Mouse (Mus musculus): ENCODE data around the gene Slc25a41. TPM values are rescaled to one million over a fixed set of nuclear protein-coding genes. Genes with fewer than 3 reads are reported as not detected.

Gene Slc25a41
- total RNA-seq, 2 experiments from 2014 or later = not detected

DNA sequence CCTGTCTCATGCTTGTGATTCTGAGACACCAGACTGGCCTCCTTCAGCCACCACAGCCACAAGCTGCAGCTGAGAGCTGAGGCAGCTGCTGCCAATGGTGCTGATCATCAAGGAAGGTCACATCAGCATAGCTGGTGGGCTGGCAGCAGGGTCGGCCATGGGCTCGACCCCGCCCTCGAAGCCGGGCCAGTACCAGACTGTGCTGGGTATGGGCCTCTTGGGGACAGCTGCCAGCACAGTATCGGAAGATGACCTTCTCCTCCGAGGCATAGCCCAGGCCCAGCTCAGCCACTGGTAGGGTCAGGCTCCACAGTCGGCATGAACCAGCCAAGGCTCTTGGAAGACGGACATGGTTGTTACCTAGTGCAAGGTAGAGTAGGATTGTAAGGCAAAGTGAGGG lies 42.0 kb downstream of the Slc25a41 start:
- Histone ChIP-seq H3K27ac (no peak overlapping the region), H3K4me3 (no peak overlapping the region)
- no peak for TF ChIP-seq CTCF (conservative IDR thresholded peaks at IDR 0.05)
- no peak for DNase-seq (ENCODE audit: low spot score in 2 of 2)

DNA sequence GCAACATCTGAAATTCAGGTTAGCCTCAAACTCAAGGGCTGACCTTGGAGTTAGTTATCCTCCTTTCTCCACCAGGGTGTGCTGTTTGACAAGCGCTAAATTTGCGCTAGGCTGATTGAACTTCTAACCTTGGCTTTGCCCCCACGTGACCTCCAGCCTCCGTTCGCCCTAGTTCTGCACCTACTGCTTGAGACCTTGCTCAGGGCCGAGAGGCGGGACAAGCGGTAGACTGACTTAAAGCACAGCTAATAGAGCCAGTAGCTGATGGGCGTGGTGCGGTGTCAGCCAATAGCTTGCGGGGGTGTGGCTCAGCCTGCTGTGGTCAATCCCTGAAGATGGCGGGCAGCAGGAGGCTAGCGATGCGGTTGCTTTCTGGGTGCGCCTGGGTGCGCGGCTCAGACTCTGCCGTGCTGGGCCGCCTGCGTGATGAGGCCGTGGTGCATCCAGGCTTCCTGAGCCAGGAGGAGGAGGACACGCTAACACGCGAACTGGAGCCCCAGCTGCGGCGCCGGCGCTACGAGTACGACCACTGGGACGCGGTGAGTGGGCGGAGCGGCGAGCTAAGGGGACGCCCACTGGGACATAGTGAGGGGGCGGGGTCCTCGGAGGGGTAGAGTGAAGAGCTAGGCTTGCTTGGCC lies 44.3 kb downstream of the Slc25a41 start, which contains the start of gene Alkbh7:
TSS of gene Alkbh7 (plus strand) at position 311 of the 639 bp plus-strand sequence.
- DNase-seq (ENCODE audit: low spot score in 2 of 2) = peak; percentile 90 to 93
- H3K4me3 ChIP-seq = peak within 1 kb of the TSS; percentile 93
- peak within 1 kb of the TSS; percentile 83 for H3K27ac ChIP-seq
- peak; percentile 82 for TF ChIP-seq CTCF (conservative IDR thresholded peaks at IDR 0.05)

DNA sequence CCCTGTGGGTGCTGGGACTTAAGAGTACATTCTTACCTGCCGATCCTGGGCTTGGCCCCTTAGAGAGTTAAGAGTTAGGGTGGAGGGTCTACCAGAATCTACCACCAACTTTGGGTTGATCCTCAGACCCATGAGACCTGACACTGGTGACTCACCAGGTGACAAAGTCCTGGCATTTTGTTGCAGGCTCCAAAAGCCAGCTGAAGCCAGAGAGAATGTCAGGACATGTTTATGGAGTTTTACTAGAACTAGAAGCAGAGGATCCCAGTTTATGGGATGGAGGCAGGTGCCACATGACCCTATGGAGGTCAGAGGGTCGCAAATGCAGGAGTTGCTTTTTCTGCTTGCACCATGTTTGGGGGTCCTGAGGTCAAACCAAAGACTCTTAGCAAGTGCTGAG lies 44.9 kb downstream of the Slc25a41 start:
- peak overlapping the region; percentile 93; the same call in 1 of the 2 replicates for H3K4me3 ChIP-seq
- peak overlapping the region; percentile 83 for H3K27ac ChIP-seq
- no peak for TF ChIP-seq CTCF (conservative IDR thresholded peaks at IDR 0.05)
- DNase-seq (ENCODE audit: low spot score in 2 of 2) = no peak

DNA sequence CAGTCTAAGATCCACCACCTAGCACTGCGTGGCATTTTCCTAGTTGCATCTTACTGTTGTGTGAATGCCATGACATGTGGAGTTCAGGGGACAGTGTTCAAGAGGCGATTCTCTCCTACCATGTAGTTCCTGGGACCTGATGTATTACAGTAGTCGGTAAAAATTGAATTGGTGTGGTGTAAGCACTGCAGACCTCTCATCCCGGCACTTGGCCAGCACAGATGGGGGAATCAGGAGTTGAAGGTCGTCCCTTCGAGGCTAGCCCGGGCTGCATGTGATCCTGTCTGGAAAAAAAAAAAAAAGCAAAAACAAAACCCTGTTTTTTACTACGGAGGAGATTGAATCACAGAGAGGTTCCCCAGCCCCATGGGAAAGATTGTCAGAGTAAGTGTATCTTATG lies 46.4 kb downstream of the Slc25a41 start:
- H3K27ac ChIP-seq = no peak overlapping the region
- DNase-seq (ENCODE audit: low spot score in 2 of 2) = no peak
- no peak for TF ChIP-seq CTCF (conservative IDR thresholded peaks at IDR 0.05)
- H3K4me3 ChIP-seq = no peak overlapping the region

DNA sequence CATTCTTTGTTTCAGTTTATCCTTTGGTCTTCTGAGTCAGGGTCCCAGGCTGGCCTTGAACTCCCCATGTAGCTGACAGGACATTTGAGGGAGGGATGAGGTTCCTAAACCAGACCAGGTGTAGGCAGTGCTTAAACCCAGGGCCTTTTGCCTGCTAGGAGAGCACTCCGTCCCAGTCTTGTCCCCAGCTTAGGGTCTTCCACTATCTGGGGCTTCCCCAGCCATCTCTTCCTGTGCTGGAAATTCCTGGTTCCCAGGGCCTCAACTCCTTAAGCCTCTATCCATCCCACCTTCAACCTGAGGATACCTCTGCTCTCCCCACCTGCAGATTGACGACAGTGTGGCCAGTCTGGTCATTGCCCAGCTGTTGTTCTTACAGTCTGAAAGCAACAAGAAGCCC lies 50.5 kb downstream of the Slc25a41 start:
- H3K4me3 ChIP-seq = peak overlapping the region; percentile 60
- TF ChIP-seq CTCF (conservative IDR thresholded peaks at IDR 0.05) = no peak
- H3K27ac ChIP-seq = peak overlapping the region; percentile 93
- DNase-seq (ENCODE audit: low spot score in 2 of 2) = peak in 1 of 2 experiments; percentile 7

DNA sequence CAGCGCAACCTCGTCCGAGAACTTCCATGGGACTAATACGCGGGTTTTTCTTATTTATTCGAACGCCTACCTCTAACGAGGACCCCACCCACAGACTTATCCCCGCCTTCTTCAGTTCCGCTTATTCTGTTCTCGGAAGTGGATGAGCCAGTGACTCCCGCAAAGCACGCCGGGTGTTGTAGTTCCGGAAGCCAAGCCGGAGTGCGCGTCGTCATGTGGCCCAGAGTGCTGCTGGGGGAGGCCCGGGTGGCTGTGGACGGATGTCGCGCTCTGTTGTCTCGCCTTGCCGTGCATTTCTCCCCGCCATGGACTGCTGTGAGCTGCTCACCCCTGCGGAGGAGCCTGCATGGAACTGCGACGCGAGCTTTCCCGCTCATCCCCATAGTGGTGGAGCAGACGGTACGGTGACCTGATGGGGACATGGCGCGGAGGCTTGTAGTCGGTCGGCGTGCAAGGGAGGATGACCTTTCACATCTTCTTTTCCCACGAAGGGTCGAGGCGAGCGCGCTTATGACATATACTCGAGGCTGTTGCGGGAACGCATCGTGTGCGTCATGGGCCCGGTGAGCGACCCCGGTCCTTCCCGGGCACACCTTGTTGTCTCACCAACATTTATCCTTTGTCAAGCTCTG lies 51.2 kb downstream of the Slc25a41 start, which contains the start of gene Clpp:
TSS of gene Clpp (plus strand) at position 191 of the 632 bp plus-strand sequence.
- Histone ChIP-seq H3K27ac (peak within 1 kb of the TSS; percentile 93), H3K4me3 (peak within 1 kb of the TSS; percentile 60)
- no peak for TF ChIP-seq CTCF (conservative IDR thresholded peaks at IDR 0.05)
- DNase-seq (ENCODE audit: low spot score in 2 of 2) = peak; percentile 95 to 97

DNA sequence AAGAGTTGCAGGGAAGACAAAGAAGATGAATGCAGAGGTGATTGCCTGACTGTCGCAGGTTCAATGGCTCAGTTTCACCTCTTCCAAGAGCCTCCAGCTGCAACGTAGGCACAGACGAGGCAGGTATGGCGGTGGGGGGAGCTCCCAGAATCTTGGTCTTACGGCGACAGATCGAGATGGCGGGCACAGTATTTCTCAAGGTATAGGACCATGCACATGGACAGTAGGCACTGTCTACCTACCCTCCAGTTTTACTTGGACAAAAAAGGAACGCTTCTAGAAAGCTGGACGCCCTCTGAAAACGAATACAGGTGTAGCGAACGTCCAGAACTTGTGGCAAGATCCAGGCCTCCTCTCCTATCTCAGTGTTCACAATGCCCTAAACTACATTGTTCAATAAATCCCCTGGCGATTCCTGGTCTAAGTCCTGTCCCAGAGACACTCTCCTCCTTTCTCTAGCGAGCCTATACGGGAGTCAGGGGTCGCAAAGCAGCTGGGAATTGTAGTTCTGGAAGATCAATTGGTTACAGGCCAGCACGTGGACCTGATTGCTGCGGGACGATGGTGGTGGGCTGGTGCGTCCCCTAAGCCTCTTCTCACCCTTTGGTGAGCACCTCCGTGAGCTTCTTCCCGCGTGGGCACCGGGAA lies 51.9 kb downstream of the Slc25a41 start:
- H3K4me3 ChIP-seq = peak overlapping the region; percentile 60
- no peak; the same call in 1 of the 2 replicates for TF ChIP-seq CTCF (conservative IDR thresholded peaks at IDR 0.05)
- DNase-seq (ENCODE audit: low spot score in 2 of 2) = peak; percentile 72 to 85
- peak overlapping the region; percentile 93 for H3K27ac ChIP-seq

DNA sequence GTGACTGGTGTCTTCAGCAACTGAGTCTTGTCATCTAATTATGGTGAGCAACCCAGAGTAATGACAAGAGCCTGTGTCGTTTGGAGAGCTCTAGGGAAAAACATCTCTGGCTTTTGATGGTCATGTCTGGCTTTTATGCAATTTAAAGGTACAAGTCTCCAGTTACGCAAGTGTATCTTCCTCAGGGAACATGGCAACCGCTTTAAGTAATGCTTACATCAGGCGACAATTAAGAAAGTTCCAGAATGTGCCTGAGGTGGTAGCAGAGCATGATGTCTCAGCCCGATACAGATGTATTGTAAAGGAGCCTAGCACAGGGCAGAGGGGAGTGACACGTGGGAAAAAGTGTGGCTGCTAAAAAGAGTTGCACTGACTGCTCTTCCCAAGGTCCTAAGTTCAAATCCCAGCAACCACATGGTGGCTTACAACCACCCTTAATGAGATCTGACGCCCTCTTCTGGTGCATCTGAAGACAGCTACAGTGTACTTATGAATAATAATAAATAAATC lies 52.5 kb downstream of the Slc25a41 start:
- peak; percentile 59 for TF ChIP-seq CTCF (conservative IDR thresholded peaks at IDR 0.05)
- Histone ChIP-seq H3K27ac (no peak overlapping the region), H3K4me3 (peak overlapping the region; percentile 60)
- no peak for DNase-seq (ENCODE audit: low spot score in 2 of 2)

DNA sequence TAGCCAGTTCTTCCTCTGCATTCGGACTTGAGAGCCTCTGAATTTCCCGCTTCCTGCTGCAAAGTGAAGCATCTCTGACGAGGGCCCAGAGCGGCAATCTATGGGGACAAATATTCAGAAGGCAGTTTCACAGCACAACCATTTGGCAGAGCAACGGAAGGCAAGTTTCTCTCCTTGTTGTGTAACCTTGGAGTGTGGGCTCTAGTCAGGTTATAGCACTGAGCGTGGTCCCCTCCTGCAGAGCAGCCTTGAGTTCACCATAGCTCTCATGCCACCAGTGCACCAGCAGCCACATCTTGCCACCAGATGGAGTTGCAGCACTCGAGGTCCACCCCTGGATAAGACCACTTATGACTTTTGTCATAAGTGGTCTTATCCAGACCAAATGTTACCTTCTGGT lies 53.0 kb downstream of the Slc25a41 start:
- DNase-seq (ENCODE audit: low spot score in 2 of 2) = no peak
- Histone ChIP-seq H3K4me3 (no peak overlapping the region), H3K27ac (no peak overlapping the region)
- TF ChIP-seq CTCF (conservative IDR thresholded peaks at IDR 0.05) = peak; percentile 34; the same call in 1 of the 2 replicates

DNA sequence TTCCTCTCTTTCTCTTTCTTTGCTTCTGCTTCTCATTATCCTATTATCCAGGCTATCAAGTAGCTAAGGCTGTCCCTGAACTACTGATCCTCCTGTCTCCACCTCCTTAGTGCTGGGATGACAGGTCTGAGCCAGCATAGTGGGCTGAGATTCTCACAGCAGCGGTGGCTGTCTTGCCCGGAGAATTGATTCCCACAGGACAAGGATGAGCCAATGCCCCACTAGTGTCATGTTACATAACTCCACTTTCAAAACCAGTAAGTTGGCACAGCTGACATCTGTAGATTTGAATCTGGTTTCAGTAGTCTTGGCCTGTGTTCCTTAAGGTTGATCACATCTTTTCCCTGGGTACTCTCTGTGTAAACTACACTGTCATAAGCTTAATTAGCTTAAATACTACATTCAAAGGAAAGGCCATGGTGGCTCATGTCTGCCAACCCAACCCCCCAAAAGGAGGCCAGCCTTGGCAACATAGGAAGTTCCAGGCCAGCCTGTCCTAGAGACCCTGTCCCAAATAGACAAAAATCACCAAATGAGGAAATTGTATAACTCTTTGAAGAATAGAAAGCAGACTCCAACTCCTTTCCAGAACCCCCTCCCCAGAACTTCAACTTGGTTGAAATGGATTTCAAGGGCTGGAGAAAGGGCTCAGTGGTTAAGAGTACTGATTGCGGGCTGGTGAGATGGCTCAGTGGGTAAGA lies 55.2 kb downstream of the Slc25a41 start:
- Histone ChIP-seq H3K27ac (no peak overlapping the region), H3K4me3 (no peak overlapping the region)
- DNase-seq (ENCODE audit: low spot score in 2 of 2) = no peak
- TF ChIP-seq CTCF (conservative IDR thresholded peaks at IDR 0.05) = no peak

DNA sequence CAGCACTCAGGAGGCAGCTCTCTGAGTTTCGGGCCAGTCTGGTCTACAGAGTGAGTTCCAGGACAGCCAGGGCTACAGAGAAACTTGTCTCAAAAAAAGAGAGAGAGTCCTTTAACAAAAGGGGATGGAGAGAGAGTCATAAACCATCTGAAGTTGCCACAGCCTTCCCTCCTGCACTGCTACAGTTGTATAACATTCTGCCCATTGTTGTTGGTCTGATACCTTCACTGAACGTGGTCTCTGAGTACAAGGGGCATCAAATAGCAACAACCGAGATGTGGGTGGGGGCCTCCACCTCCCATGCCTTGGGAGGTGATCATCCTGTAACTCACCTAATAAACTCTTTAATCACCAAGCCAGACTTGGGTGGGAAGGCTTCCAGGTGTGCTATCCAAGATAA lies 55.8 kb downstream of the Slc25a41 start:
- no peak for DNase-seq (ENCODE audit: low spot score in 2 of 2)
- H3K4me3 ChIP-seq = no peak overlapping the region
- TF ChIP-seq CTCF (conservative IDR thresholded peaks at IDR 0.05) = no peak
- H3K27ac ChIP-seq = no peak overlapping the region

DNA sequence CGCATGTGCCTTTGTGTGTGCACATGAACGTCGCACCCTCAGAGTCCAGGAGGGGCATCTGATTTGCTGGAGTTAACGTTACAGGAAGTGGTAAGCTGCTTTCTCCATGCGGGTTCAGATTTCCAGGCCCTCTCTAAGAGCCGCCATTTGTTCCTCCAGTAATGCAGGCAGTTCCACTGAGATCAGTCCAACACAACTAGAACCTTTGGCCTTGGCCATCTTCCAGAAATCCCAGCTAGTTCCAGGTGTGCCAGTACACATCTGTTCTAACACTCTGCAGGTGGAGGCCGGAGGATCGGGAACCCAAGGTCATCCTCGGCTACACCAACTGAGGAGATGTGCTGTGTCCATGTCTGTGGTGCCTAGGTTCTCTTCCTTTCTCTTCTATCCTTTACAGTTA lies 56.6 kb downstream of the Slc25a41 start:
- no peak overlapping the region for H3K4me3 ChIP-seq
- no peak for DNase-seq (ENCODE audit: low spot score in 2 of 2)
- H3K27ac ChIP-seq = no peak overlapping the region
- TF ChIP-seq CTCF (conservative IDR thresholded peaks at IDR 0.05) = no peak

Other genes with a start within 250 kb of the Slc25a41 start
- gene Rfx2, start 210.6 kb downstream of the Slc25a41 start, total RNA-seq (2021) = 1 to 10 TPM; 5.4 to 6.4 TPM
- gene Acsbg2, start 167.2 kb downstream of the Slc25a41 start, total RNA-seq (2021) = not detected
- gene 1700061G19Rik, start 166.2 kb downstream of the Slc25a41 start, total RNA-seq (2021) = under 1 TPM; 0.13 to 0.22 TPM
- 10 to 100 TPM; 81.0 to 87.5 TPM for gene Mllt1, start 106.2 kb downstream of the Slc25a41 start, total RNA-seq (2021)
- not detected for gene Acer1, start 59.5 kb downstream of the Slc25a41 start, total RNA-seq (2021)
- gene Clpp, start 51.3 kb downstream of the Slc25a41 start, total RNA-seq (2021) = 10 to 100 TPM; 70.3 to 71.1 TPM
- gene Alkbh7, start 44.3 kb downstream of the Slc25a41 start, total RNA-seq (2021) = 10 to 100 TPM; 23.9 to 24.0 TPM
- gene Pspn, start 41.6 kb downstream of the Slc25a41 start, total RNA-seq (2021) = not detected
- 10 to 100 TPM; 61.2 to 63.2 TPM for gene Gtf2f1, start 30.4 kb downstream of the Slc25a41 start, total RNA-seq (2021)
- gene Gm17949, start 30.2 kb downstream of the Slc25a41 start, total RNA-seq (2021) = under 1 TPM in 1 of 2 experiments, not detected in 1; 0.64 TPM
- gene Khsrp, start 10.1 kb downstream of the Slc25a41 start, total RNA-seq (2021) = 100 to 1,000 TPM; 115 to 120 TPM
- gene Crb3, start 17.5 kb upstream of the Slc25a41 start, total RNA-seq (2021) = under 1 TPM in 1 of 2 experiments, not detected in 1; 0.64 TPM
- gene Slc25a23, start 18.2 kb upstream of the Slc25a41 start, total RNA-seq (2021) = 100 to 1,000 TPM; 373 to 393 TPM
- gene Dennd1c, start 36.9 kb upstream of the Slc25a41 start, total RNA-seq (2021) = 1 to 10 TPM; 1.4 to 2.0 TPM
- 100 to 1,000 TPM; 558 TPM for gene Tubb4a, start 46.1 kb upstream of the Slc25a41 start, total RNA-seq (2021)
- gene Tnfsf9, start 63.7 kb upstream of the Slc25a41 start, total RNA-seq (2021) = under 1 TPM; 0.37 to 0.38 TPM
- not detected for gene Cd70, start 108.1 kb upstream of the Slc25a41 start, total RNA-seq (2021)
- not detected for gene Tnfsf14, start 152.5 kb upstream of the Slc25a41 start, total RNA-seq (2021)
- gene C3, start 186.5 kb upstream of the Slc25a41 start, total RNA-seq (2021) = under 1 TPM; 0.97 to 0.98 TPM
- 10 to 100 TPM; 24.0 to 24.8 TPM for gene Gpr108, start 206.8 kb upstream of the Slc25a41 start, total RNA-seq (2021)
- 1 to 10 TPM; 8.2 to 9.8 TPM for gene Trip10, start 207.8 kb upstream of the Slc25a41 start, total RNA-seq (2021)
- 1 to 10 TPM; 2.8 to 3.2 TPM for gene Vav1, start 237.4 kb upstream of the Slc25a41 start, total RNA-seq (2021)

All from layer of hippocampus, adult 2 months (tissue).